Mouse (Mus musculus): ENCODE measurements around the gene Gm20219.

GRCm38 (mm10) chr17:56502526-56502925 lies 51.7 kb downstream of the Gm20219 start:
- TF ChIP-seq HCFC1 (IDR thresholded peaks at IDR 0.05; ENCODE audit: borderline replicate concordance, insufficient read depth, low read length) (no peak), ZNF384 (IDR thresholded peaks at IDR 0.05; ENCODE audit: low read depth, low read length) (no peak), ZC3H11A (IDR thresholded peaks at IDR 0.05; ENCODE audit: borderline replicate concordance, low read depth, low read length) (no peak)
